Mouse (Mus musculus) left cerebral cortex, postnatal 25 days (tissue): ENCODE data around the gene Casp12. TPM values are rescaled to one million over a fixed set of nuclear protein-coding genes. Genes with fewer than 3 reads are reported as not detected.

Experiments
- DNase-seq, 2 experiments: peaks; one replicate each; pipeline ENCODE4 v3.0.0; 2022; ENCODE audit warnings: low spot score in 2 of 2, mixed read lengths in 1 of 2
- intact Hi-C: fragments of 180-260 bp; cut with DNase I; formaldehyde crosslinking; loops from one replicate; pipeline ENCODE4 v1.15.1; 2025
- total RNA-seq, 2 experiments: library from RNA; stranded (reverse); gene quantifications; 2 replicates each; pipeline ENCODE4 v1.2.3; 2021

Casp12 gene
- total RNA-seq, 2 experiments from 2014 or later, result 1.1 to 2.1 TPM

GRCm38 (mm10) chr9:5417871-5418270, 72.6 kb downstream of the Casp12 start:
- intact Hi-C loops, result no loop called here
- no peak for DNase-seq

Other genes with a start within 250 kb of the Casp12 start
- gene Casp1, start 46.9 kb upstream of the Casp12 start, total RNA-seq, result under 1 TPM; 0.80 to 0.94 TPM
- gene Casp4, start 36.6 kb upstream of the Casp12 start, total RNA-seq, result under 1 TPM; 0.41 to 0.57 TPM